Mouse (Mus musculus) intestine, embryonic 16.5 days (tissue): ENCODE measurements around the gene Gm6993. TPM values are rescaled to one million over a fixed set of nuclear protein-coding genes. Genes with fewer than 3 reads are reported as not detected.
A peak's percentile ranks its signal among the peaks of the same experiment; 100 is the strongest.

Experiments used
- ATAC-seq: fragments of 200-750 bp; cut with Nextera tagmentation; 2 replicates; pipeline ENCODE4 v1.8.0; 2017; ENCODE audit warnings: moderate TSS enrichment, moderate library complexity
- H3K27ac ChIP-seq: fragments of 300-500 bp; sonication (generic); 2 replicates; pipeline ENCODE4 v1.5.1; 2014; ENCODE audit warnings: mild to moderate bottlenecking, low read length
- H3K27me3 ChIP-seq: fragments of 300-500 bp; sonication (generic); replicated peaks from 2 replicates; pipeline ENCODE4 v1.6.1; 2014; ENCODE audit warnings: low read length, control low read depth, mixed read lengths; ENCODE audit not compliant: control insufficient read depth, insufficient read depth
- H3K36me3 ChIP-seq: fragments of 300-500 bp; sonication (generic); 2 replicates; pipeline ENCODE4 v1.6.1; 2014; ENCODE audit warnings: low read length, control low read depth; ENCODE audit not compliant: control insufficient read depth, insufficient read depth
- H3K4me1 ChIP-seq: fragments of 300-500 bp; sonication (generic); 2 replicates; pipeline ENCODE4 v1.6.1; 2014; ENCODE audit warnings: low read length, control low read depth, mixed read lengths; ENCODE audit not compliant: control insufficient read depth, insufficient read depth
- H3K4me2 ChIP-seq: fragments of 300-500 bp; sonication (generic); 2 replicates; pipeline ENCODE4 v1.6.1; 2014; ENCODE audit warnings: low read depth, low read length, control low read depth
- H3K4me3 ChIP-seq: fragments of 300-500 bp; sonication (generic); 2 replicates; pipeline ENCODE4 v1.5.1; 2014; ENCODE audit warnings: mild to moderate bottlenecking, low read length
- H3K9ac ChIP-seq: fragments of 300-500 bp; sonication (generic); 2 replicates; pipeline ENCODE4 v1.6.1; 2014; ENCODE audit warnings: low read depth, low read length
- H3K9me3 ChIP-seq: fragments of 300-500 bp; sonication (generic); 2 replicates; pipeline ENCODE4 v1.6.1; 2016; ENCODE audit warnings: low read length, control low read depth; ENCODE audit not compliant: control insufficient read depth
- WGBS: fragments of 180-500 bp; shearing (Covaris S2); extraction: QIAGEN DNeasy Blood & Tissue Kit; methylation state at CpG from one replicate; pipeline ENCODE4 v1.1.7; 2014; 5-methylcytosine and 5-hydroxymethylcytosine counted together
- polyA plus RNA-seq: library from polyadenylated mRNA; unstranded; fragments of >200 nt; fragmentation: Nextera tagmentation; extraction: Ambion mirVana; gene quantifications from 2 replicates; pipeline ENCODE4 v1.2.1, GENCODE M21; 2015

Gene Gm6993
- polyA plus RNA-seq, 1 experiment from 2014 or later: not detected

DNA sequence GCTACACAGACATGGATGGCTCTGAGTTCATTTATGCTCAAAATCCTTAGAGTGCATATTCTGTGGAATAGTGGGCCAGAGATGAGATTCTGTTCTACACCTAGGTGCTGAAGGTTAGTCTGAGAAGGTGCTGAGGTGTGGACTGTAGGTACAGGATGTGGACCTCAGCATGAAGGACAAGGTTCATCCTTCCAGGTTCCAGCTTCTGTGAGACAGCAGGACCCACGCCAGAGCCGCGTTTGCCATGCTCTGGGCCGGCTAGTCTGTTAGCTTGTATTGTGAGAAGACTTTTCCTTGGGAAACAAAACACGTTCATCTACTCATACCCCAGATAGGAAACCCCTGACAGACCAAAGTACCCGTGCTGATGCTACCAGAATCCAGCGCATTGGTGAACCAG, 33.1 kb downstream of the Gm6993 start:
- no peaks in the 10 kb centered on the region for H3K27me3 ChIP-seq
- no peak overlapping the region for H3K4me2 ChIP-seq
- no peak overlapping the region for H3K27ac ChIP-seq
- ATAC-seq: no peak
- H3K4me3 ChIP-seq: no peak overlapping the region
- peaks cover 16% of the 10 kb centered on the region for H3K36me3 ChIP-seq
- H3K9ac ChIP-seq: no peak overlapping the region
- H3K9me3 ChIP-seq: no peaks in the 10 kb centered on the region
- peaks cover 30% of the 10 kb centered on the region for H3K4me1 ChIP-seq
- WGBS: 94% methylated on average over 7 of the region's 7 CpGs

DNA sequence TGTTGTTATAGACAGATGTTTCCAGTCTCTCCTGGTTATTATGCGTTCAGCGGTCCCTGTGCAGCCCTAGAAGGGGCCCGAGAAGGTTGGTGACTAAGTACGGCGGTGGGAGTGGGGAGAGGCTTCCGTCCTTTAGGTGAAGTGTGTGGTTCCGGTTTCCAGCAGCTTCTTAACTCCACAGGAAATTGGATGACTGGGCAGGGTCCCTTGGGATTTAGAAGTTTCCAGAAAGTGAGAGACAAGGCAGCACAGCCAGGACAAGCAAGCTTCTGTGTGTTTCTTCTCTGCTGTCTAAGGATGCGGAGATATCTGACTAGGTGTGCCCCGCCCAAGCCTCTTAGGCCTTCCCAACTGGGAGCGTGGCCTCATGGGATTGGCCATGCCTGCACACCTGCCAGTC, 34.8 kb downstream of the Gm6993 start:
- 59% methylated on average over 10 of the region's 10 CpGs for WGBS
- no peak for ATAC-seq

DNA sequence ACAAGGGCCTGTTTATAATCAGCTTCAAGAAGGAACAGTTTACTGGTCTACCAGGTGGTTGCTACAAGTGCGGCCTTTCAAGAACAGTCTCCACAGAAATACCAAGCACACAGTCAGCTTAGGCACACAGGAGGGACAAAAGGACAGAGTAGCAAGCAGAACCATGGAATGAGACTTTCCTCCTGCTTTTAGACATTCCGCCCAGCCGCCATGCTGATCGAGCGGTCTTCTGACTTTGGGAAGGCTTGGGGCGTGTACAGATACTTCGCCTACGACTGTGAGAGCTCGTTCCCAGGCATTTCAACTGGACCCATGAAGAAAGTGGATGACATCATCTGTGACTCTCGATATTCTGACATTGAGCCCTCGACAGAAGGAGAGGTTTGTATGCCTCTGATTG, 37.7 kb downstream of the Gm6993 start:
- H3K36me3 ChIP-seq: peaks cover 14% of the 10 kb centered on the region
- peaks cover 13% of the 10 kb centered on the region for H3K4me1 ChIP-seq
- 89% methylated on average over 11 of the region's 11 CpGs for WGBS
- no peak for ATAC-seq
- no peak overlapping the region for H3K9ac ChIP-seq
- H3K4me2 ChIP-seq: no peak overlapping the region
- H3K4me3 ChIP-seq: no peak overlapping the region
- no peaks in the 10 kb centered on the region for H3K9me3 ChIP-seq
- H3K27me3 ChIP-seq: no peaks in the 10 kb centered on the region
- H3K27ac ChIP-seq: no peak overlapping the region

More for the DNA sequence above, 34.8 kb downstream of the Gm6993 start:
- H3K4me1 ChIP-seq: peaks cover 28% of the 10 kb centered on the region
- no peaks in the 10 kb centered on the region for H3K27me3 ChIP-seq
- no peak overlapping the region for H3K4me3 ChIP-seq
- H3K27ac ChIP-seq: peak overlapping the region; percentile 14; the same call in 1 of the 2 replicates
- no peaks in the 10 kb centered on the region for H3K9me3 ChIP-seq
- no peak overlapping the region for H3K9ac ChIP-seq
- H3K4me2 ChIP-seq: no peak overlapping the region
- H3K36me3 ChIP-seq: peaks cover 16% of the 10 kb centered on the region

- no peak overlapping the region for H3K4me3 ChIP-seq
- H3K4me1 ChIP-seq: peaks cover 9% of the 10 kb centered on the region
- H3K36me3 ChIP-seq: peaks cover 5% of the 10 kb centered on the region; the same call in 1 of the 2 replicates
- H3K27ac ChIP-seq: no peak overlapping the region
- ATAC-seq: no peak
- 65% methylated on average over 7 of the region's 7 CpGs for WGBS
- H3K4me2 ChIP-seq: no peak overlapping the region
- no peaks in the 10 kb centered on the region for H3K27me3 ChIP-seq
- H3K9me3 ChIP-seq: no peaks in the 10 kb centered on the region
- no peak overlapping the region for H3K9ac ChIP-seq
Measured at GRCm38 (mm10) chr12:31280318-31280717, 39.7 kb downstream of the Gm6993 start.

GRCm38 (mm10) chr12:31281100-31281591, 40.6 kb downstream of the Gm6993 start:
- no peaks in the 10 kb centered on the region for H3K27me3 ChIP-seq
- no peaks in the 10 kb centered on the region for H3K9me3 ChIP-seq
- H3K27ac ChIP-seq: no peak overlapping the region
- no peak overlapping the region for H3K4me2 ChIP-seq
- no peak for ATAC-seq
- 66% methylated on average over 9 of the region's 9 CpGs for WGBS
- H3K4me1 ChIP-seq: peaks cover 3% of the 10 kb centered on the region
- no peak overlapping the region for H3K9ac ChIP-seq
- peaks cover 7% of the 10 kb centered on the region; the same call in 1 of the 2 replicates for H3K36me3 ChIP-seq
- H3K4me3 ChIP-seq: no peak overlapping the region

DNA sequence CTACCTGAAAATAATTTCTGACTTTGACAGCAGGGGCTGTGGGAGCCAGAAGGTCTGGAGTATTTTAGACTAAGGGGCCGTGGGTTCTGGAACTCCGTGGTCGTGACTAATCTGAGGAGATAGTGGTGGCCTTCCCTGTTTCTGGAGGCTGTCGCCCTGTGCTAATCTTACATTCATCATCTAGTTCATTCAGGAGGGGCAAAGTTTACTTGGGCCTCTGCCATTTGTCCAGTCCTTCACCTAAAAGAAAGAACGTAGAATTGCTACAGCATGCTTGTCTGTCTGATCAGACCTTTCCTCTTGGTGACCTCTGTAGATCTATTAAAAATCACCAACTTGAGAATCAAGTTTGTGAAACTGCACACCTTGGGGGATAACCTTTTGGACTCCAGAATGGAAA, 41.7 kb downstream of the Gm6993 start:
- H3K36me3 ChIP-seq: peaks cover 14% of the 10 kb centered on the region
- no peak for ATAC-seq
- WGBS: 61% methylated on average over 5 of the region's 5 CpGs

GRCm38 (mm10) chr12:31283131-31283530, 42.6 kb downstream of the Gm6993 start:
- WGBS: 81% methylated on average over 4 of the region's 4 CpGs
- Histone ChIP-seq H3K36me3 (peaks cover 20% of the 10 kb centered on the region), H3K4me2 (no peak overlapping the region), H3K9ac (no peak overlapping the region), H3K4me1 (no peaks in the 10 kb centered on the region; the same call in 1 of the 2 replicates), H3K9me3 (no peaks in the 10 kb centered on the region), H3K27me3 (no peaks in the 10 kb centered on the region), H3K27ac (no peak overlapping the region), H3K4me3 (no peak overlapping the region)
- no peak for ATAC-seq

More for the DNA sequence above, 41.7 kb downstream of the Gm6993 start:
- no peak overlapping the region for H3K4me3 ChIP-seq
- H3K27me3 ChIP-seq: no peaks in the 10 kb centered on the region
- H3K4me1 ChIP-seq: no peaks in the 10 kb centered on the region; the same call in 1 of the 2 replicates
- H3K9ac ChIP-seq: no peak overlapping the region
- H3K9me3 ChIP-seq: no peaks in the 10 kb centered on the region
- no peak overlapping the region for H3K27ac ChIP-seq
- no peak overlapping the region for H3K4me2 ChIP-seq

- no peak overlapping the region for H3K4me2 ChIP-seq
- H3K27ac ChIP-seq: 0 out of 2 replicates have a peak overlapping the region, but pooled peaks have one; percentile 0
- WGBS: 64% methylated on average over 4 of the region's 4 CpGs
- no peaks in the 10 kb centered on the region for H3K9me3 ChIP-seq
- H3K27me3 ChIP-seq: no peaks in the 10 kb centered on the region
- no peak overlapping the region for H3K9ac ChIP-seq
- no peaks in the 10 kb centered on the region; the same call in 1 of the 2 replicates for H3K4me1 ChIP-seq
- H3K36me3 ChIP-seq: peaks cover 20% of the 10 kb centered on the region
- no peak overlapping the region for H3K4me3 ChIP-seq
- no peak for ATAC-seq
Measured at GRCm38 (mm10) chr12:31283617-31284136, 43.1 kb downstream of the Gm6993 start.

- no peak overlapping the region for H3K4me2 ChIP-seq
- peaks cover 33% of the 10 kb centered on the region for H3K36me3 ChIP-seq
- no peak overlapping the region for H3K4me3 ChIP-seq
- no peaks in the 10 kb centered on the region for H3K27me3 ChIP-seq
- H3K9ac ChIP-seq: no peak overlapping the region
- peaks cover 4% of the 10 kb centered on the region; the same call in 1 of the 2 replicates for H3K4me1 ChIP-seq
- H3K27ac ChIP-seq: no peak overlapping the region
- H3K9me3 ChIP-seq: no peaks in the 10 kb centered on the region; the same call in 1 of the 2 replicates
- no peak for ATAC-seq
- 95% methylated on average over 10 of the region's 10 CpGs for WGBS
Measured at GRCm38 (mm10) chr12:31289046-31289445, 48.5 kb downstream of the Gm6993 start.
